Mouse (Mus musculus) hindbrain, embryonic 10.5 days (tissue): ENCODE data around the gene Golt1a. TPM values are rescaled to one million over a fixed set of nuclear protein-coding genes. Genes with fewer than 3 reads are reported as not detected.
A peak's percentile ranks its signal among the peaks of the same experiment; 100 is the strongest.

ENCODE experiments used
- DNase-seq: peaks from one replicate; pipeline ENCODE4 v3.0.0-alpha.2; 2017; ENCODE audit warnings: low spot score
- H3K27ac ChIP-seq: fragments of 300-500 bp; sonication (generic); 2 replicates; pipeline ENCODE4 v1.5.1; 2016; ENCODE audit warnings: mild to moderate bottlenecking, moderate library complexity
- H3K27me3 ChIP-seq: fragments of 300-500 bp; sonication (generic); 2 replicates; pipeline ENCODE4 v1.6.1; 2016; ENCODE audit warnings: mild to moderate bottlenecking; ENCODE audit not compliant: poor library complexity, insufficient read depth, severe bottlenecking
- H3K36me3 ChIP-seq: fragments of 300-500 bp; sonication (generic); 2 replicates; pipeline ENCODE4 v1.6.1; 2016; ENCODE audit warnings: mild to moderate bottlenecking, moderate library complexity
- H3K4me1 ChIP-seq: fragments of 300-500 bp; sonication (generic); replicated peaks from 2 replicates; pipeline ENCODE4 v1.6.1; 2016; ENCODE audit warnings: mild to moderate bottlenecking
- H3K4me3 ChIP-seq: fragments of 300-500 bp; sonication (generic); 2 replicates; pipeline ENCODE4 v1.5.1; 2016; ENCODE audit warnings: mild to moderate bottlenecking, moderate library complexity
- H3K9me3 ChIP-seq: fragments of 300-500 bp; sonication (generic); 2 replicates; pipeline ENCODE4 v1.6.1; 2016; ENCODE audit warnings: mild to moderate bottlenecking, moderate library complexity
- WGBS: fragments of 180-500 bp; shearing (Covaris S2); methylation state at CpG from one replicate; pipeline ENCODE4 v1.1.7; 2016; 5-methylcytosine and 5-hydroxymethylcytosine counted together
- polyA plus RNA-seq: library from polyadenylated mRNA; unstranded; fragments of >200 nt; fragmentation: Nextera tagmentation; extraction: Ambion mirVana; gene quantifications from 2 replicates; pipeline ENCODE4 v1.2.1, GENCODE M21; 2016

The Golt1a gene
- not detected in 2 replicates for polyA plus RNA-seq

- Histone ChIP-seq H3K4me1 (peaks cover 16% of the 10 kb centered on the region), H3K27ac (no peak within 1 kb of the TSS), H3K4me3 (no peak within 1 kb of the TSS), H3K27me3 (peaks cover 4% of the 10 kb centered on the region; the same call in 1 of the 2 replicates), H3K9me3 (no peaks in the 10 kb centered on the region), H3K36me3 (no peaks in the 10 kb centered on the region)
- DNase-seq: no peak
- 62% methylated on average over 14 of the region's 14 CpGs for WGBS
These were observed at the start of gene Golt1a for GRCm38 (mm10) chr1:133309652-133310267. Gene Golt1a (plus strand): TSS chr1:133309800.

DNA sequence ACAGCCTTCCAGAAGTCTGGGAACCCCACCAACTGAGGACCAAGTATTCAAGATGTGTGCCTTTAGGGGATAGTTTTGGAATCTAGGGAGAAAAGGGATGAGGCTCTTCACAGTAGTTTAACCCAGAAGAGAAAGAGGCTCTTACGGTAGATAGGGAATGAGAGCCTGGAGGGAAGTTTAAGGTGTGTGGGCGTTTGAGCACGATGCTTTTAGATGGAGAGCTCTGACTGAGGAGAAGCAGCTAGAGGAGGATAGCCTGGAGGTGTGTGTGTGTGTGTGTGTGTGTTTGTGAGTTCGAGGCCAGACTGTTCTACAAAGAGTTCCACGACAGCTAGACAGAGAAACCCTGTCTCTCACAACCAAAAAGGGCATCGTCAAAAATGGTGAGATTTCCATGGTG, 47.0 kb upstream of the Golt1a start:
- no peak for DNase-seq
- Histone ChIP-seq H3K27ac (no peak overlapping the region), H3K4me1 (peaks cover 42% of the 10 kb centered on the region), H3K36me3 (peaks cover 69% of the 10 kb centered on the region), H3K4me3 (no peak overlapping the region), H3K27me3 (no peaks in the 10 kb centered on the region), H3K9me3 (no peaks in the 10 kb centered on the region)
- 89% methylated on average over 6 of the region's 6 CpGs for WGBS

- Histone ChIP-seq H3K27me3 (no peaks in the 10 kb centered on the region), H3K4me1 (peaks cover 43% of the 10 kb centered on the region), H3K9me3 (no peaks in the 10 kb centered on the region), H3K36me3 (peaks cover 69% of the 10 kb centered on the region), H3K4me3 (no peak overlapping the region), H3K27ac (no peak overlapping the region)
- 91% methylated on average over 7 of the region's 7 CpGs for WGBS
- DNase-seq: no peak
These were observed 46.5 kb upstream of the Golt1a start for GRCm38 (mm10) chr1:133263134-133263533.

- Histone ChIP-seq H3K27me3 (no peaks in the 10 kb centered on the region; the same call in 1 of the 2 replicates), H3K27ac (no peak overlapping the region), H3K4me3 (no peak overlapping the region), H3K36me3 (peaks cover 72% of the 10 kb centered on the region), H3K4me1 (peaks cover 48% of the 10 kb centered on the region), H3K9me3 (no peaks in the 10 kb centered on the region)
- no peak for DNase-seq
- 70% methylated on average over 12 of the region's 12 CpGs for WGBS
These were observed 45.2 kb upstream of the Golt1a start for GRCm38 (mm10) chr1:133264367-133264766.

DNA sequence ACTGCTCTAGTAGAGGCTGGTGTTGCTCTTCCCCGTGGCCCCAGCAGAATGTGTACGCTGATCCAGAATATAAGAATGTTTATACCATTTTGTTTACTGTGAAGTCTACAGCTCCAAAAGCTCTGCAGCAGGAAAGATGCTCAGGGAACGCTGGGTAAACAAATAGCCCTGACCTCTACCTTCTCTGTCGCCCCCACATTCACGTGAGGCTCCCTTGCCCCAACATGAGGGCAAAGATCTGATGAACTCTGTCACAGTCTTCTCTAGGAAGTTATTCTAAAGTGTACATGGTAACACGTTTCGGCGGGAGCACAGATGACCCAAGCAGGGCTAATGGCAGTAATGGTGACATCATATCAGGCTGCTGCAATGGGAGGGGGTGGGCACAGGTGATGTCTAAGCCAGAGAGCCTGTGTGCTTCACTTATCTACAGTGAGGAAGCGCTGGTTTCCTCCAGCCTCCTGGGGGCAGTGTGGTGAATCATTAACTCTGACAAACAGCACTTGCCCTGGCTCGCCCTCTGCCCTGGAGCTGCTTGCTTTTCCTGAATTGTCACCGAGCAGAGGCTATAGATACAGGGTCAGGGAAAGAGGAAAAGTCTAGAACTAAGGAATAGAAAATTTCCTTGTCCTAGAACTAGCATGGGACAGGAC, 44.4 kb upstream of the Golt1a start:
- Histone ChIP-seq H3K4me1 (peaks cover 50% of the 10 kb centered on the region), H3K27ac (no peak overlapping the region), H3K36me3 (peaks cover 72% of the 10 kb centered on the region), H3K9me3 (no peaks in the 10 kb centered on the region), H3K27me3 (no peaks in the 10 kb centered on the region; the same call in 1 of the 2 replicates), H3K4me3 (no peak overlapping the region)
- 62% methylated on average over 11 of the region's 11 CpGs for WGBS
- DNase-seq: no peak

- Histone ChIP-seq H3K4me3 (no peak overlapping the region), H3K9me3 (no peaks in the 10 kb centered on the region), H3K27me3 (no peaks in the 10 kb centered on the region; the same call in 1 of the 2 replicates), H3K27ac (peak overlapping the region; percentile 87), H3K36me3 (peaks cover 71% of the 10 kb centered on the region), H3K4me1 (peaks cover 50% of the 10 kb centered on the region)
- no peak for DNase-seq
- 63% methylated on average over 3 of the region's 3 CpGs for WGBS
These were observed 42.5 kb upstream of the Golt1a start for GRCm38 (mm10) chr1:133267094-133267493.

DNA sequence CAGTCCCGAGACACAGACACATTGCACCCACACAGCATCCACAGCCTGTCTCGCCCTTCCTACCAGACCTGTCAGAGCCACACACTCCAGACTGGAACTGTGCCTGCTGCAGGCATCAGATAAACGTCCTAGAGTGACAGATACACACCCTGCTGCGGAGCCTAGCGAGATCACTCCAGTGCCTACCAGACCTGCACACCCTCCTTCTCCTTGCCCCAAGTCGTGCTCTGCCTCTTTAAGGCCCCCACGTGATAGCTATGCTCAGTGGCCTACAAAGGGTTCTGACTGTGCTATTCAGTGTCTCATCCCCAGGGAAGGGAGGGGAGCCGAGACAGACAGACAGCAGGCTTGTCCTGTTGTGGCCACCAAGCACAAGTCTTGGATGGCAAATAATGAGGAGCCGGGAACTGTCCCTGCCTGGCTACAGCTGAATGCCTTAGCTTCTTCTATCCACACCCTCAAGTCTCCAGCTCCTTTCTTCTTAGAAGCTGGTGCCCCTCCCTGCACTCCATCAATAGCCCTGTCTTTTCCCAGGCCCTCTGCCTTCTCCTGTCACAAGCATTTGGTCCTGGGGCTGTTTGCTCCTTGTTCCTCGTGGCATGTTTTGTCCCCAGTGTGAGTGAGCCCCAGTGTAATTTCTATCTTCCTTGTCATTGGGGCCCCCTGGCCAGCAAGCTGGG, 41.6 kb upstream of the Golt1a start:
- no peak overlapping the region for H3K4me3 ChIP-seq
- peak; percentile 54 for DNase-seq
- WGBS: 16% methylated on average over 10 of the region's 10 CpGs
- peaks cover 50% of the 10 kb centered on the region for H3K4me1 ChIP-seq
- peaks cover 72% of the 10 kb centered on the region for H3K36me3 ChIP-seq
- no peaks in the 10 kb centered on the region for H3K9me3 ChIP-seq
- H3K27ac ChIP-seq: peak overlapping the region; percentile 87
- H3K27me3 ChIP-seq: no peaks in the 10 kb centered on the region; the same call in 1 of the 2 replicates

GRCm38 (mm10) chr1:133268503-133268902, 41.1 kb upstream of the Golt1a start:
- Histone ChIP-seq H3K27me3 (no peaks in the 10 kb centered on the region; the same call in 1 of the 2 replicates), H3K36me3 (peaks cover 72% of the 10 kb centered on the region), H3K27ac (peak overlapping the region; percentile 87), H3K4me3 (no peak overlapping the region), H3K4me1 (peaks cover 50% of the 10 kb centered on the region), H3K9me3 (no peaks in the 10 kb centered on the region)
- WGBS: 65% methylated on average over 3 of the region's 3 CpGs
- DNase-seq: peak; percentile 20

GRCm38 (mm10) chr1:133270336-133270735, 39.3 kb upstream of the Golt1a start:
- WGBS: 67% methylated on average over 6 of the region's 6 CpGs
- Histone ChIP-seq H3K27me3 (peaks cover 4% of the 10 kb centered on the region), H3K9me3 (no peaks in the 10 kb centered on the region), H3K4me1 (peaks cover 34% of the 10 kb centered on the region), H3K27ac (no peak overlapping the region), H3K36me3 (peaks cover 73% of the 10 kb centered on the region), H3K4me3 (no peak overlapping the region)
- no peak for DNase-seq

DNA sequence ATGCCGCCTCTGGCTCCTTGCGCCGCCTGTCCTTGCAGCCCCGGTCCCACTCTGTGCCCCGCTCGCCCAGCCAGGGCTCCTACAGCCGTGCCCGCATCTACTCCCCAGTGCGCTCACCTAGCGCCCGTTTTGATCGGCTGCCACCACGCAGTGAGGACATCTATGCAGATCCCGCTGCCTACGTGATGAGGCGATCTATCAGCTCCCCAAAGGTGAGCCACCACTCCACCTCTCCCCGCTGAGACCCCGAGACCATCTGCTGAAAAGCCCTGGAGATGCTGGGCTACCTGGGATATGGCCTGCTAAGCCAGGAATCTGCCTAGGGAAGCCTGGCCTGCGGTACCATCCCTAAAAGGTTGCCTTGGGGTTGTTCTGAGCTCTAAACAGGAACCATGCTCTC, 35.4 kb upstream of the Golt1a start:
- no peak overlapping the region for H3K4me3 ChIP-seq
- WGBS: 87% methylated on average over 19 of the region's 19 CpGs
- H3K27ac ChIP-seq: no peak overlapping the region
- H3K36me3 ChIP-seq: peaks cover 68% of the 10 kb centered on the region
- H3K9me3 ChIP-seq: no peaks in the 10 kb centered on the region
- no peak for DNase-seq
- peaks cover 35% of the 10 kb centered on the region for H3K4me1 ChIP-seq
- H3K27me3 ChIP-seq: peaks cover 4% of the 10 kb centered on the region

GRCm38 (mm10) chr1:133276983-133277382, 32.6 kb upstream of the Golt1a start:
- H3K4me3 ChIP-seq: no peak overlapping the region
- H3K27me3 ChIP-seq: peaks cover 4% of the 10 kb centered on the region
- peak overlapping the region; percentile 37; the same call in 1 of the 2 replicates for H3K27ac ChIP-seq
- no peaks in the 10 kb centered on the region for H3K9me3 ChIP-seq
- H3K36me3 ChIP-seq: peaks cover 63% of the 10 kb centered on the region
- DNase-seq: no peak
- H3K4me1 ChIP-seq: peaks cover 44% of the 10 kb centered on the region
- 78% methylated on average over 5 of the region's 5 CpGs for WGBS

- Histone ChIP-seq H3K36me3 (peaks cover 61% of the 10 kb centered on the region), H3K4me3 (no peak overlapping the region), H3K4me1 (peaks cover 50% of the 10 kb centered on the region), H3K27ac (peak overlapping the region; percentile 37), H3K9me3 (no peaks in the 10 kb centered on the region), H3K27me3 (peaks cover 4% of the 10 kb centered on the region)
- WGBS: 77% methylated on average over 6 of the region's 6 CpGs
- DNase-seq: no peak
These were observed 31.1 kb upstream of the Golt1a start for GRCm38 (mm10) chr1:133278539-133278938.
